Mouse (Mus musculus) heart, embryonic 13.5 days (tissue): ENCODE results near the gene Tmcc3. TPM values are rescaled to one million over a fixed set of nuclear protein-coding genes. Genes with fewer than 3 reads are reported as not detected.

ENCODE experiments used
- ATAC-seq: fragments of 200-750 bp; cut with Nextera tagmentation; 2 replicates; pipeline ENCODE4 v1.8.0; 2017; ENCODE audit warnings: moderate TSS enrichment; ENCODE audit not compliant: insufficient number of reproducible peaks, low FRiP score, low TSS enrichment; ENCODE audit errors: extremely low read depth
- H3K27ac ChIP-seq: fragments of 300-500 bp; sonication (generic); replicated peaks from 2 replicates; pipeline ENCODE4 v1.5.1; 2015; ENCODE audit warnings: moderate library complexity, mild to moderate bottlenecking, inconsistent platforms
- H3K27me3 ChIP-seq: fragments of 300-500 bp; sonication (generic); replicated peaks from 2 replicates; pipeline ENCODE4 v1.6.1; 2015; ENCODE audit warnings: mild to moderate bottlenecking, inconsistent platforms
- H3K36me3 ChIP-seq: fragments of 300-500 bp; sonication (generic); 2 replicates; pipeline ENCODE4 v1.6.1; 2015; ENCODE audit warnings: mild to moderate bottlenecking, inconsistent platforms
- H3K4me1 ChIP-seq: fragments of 300-500 bp; sonication (generic); 2 replicates; pipeline ENCODE4 v1.6.1; 2015; ENCODE audit warnings: inconsistent platforms
- H3K4me2 ChIP-seq: fragments of 300-500 bp; sonication (generic); 2 replicates; pipeline ENCODE4 v1.6.1; 2015; ENCODE audit warnings: inconsistent platforms, mild to moderate bottlenecking, moderate library complexity
- H3K4me3 ChIP-seq: fragments of 300-500 bp; sonication (generic); 2 replicates; pipeline ENCODE4 v1.5.1; 2015; ENCODE audit warnings: moderate library complexity, mild to moderate bottlenecking, inconsistent platforms
- H3K9ac ChIP-seq: fragments of 300-500 bp; sonication (generic); 2 replicates; pipeline ENCODE4 v1.6.1; 2015; ENCODE audit warnings: inconsistent platforms, mild to moderate bottlenecking, moderate library complexity
- H3K9me3 ChIP-seq: fragments of 300-500 bp; sonication (generic); 2 replicates; pipeline ENCODE4 v1.6.1; 2016; ENCODE audit warnings: inconsistent platforms
- WGBS: fragments of 180-500 bp; shearing (Covaris S2); methylation state at CpG from one replicate; pipeline ENCODE4 v1.1.7; 2015; ENCODE audit warnings: mixed read lengths; 5-methylcytosine and 5-hydroxymethylcytosine counted together
- polyA plus RNA-seq: library from polyadenylated mRNA; unstranded; fragments of >200 nt; fragmentation: Nextera tagmentation; extraction: Ambion mirVana; gene quantifications from 2 replicates; pipeline ENCODE4 v1.2.1, GENCODE M21; 2015

The Tmcc3 gene
- polyA plus RNA-seq, 1 experiment from 2014 or later = 6.2 TPM

DNA sequence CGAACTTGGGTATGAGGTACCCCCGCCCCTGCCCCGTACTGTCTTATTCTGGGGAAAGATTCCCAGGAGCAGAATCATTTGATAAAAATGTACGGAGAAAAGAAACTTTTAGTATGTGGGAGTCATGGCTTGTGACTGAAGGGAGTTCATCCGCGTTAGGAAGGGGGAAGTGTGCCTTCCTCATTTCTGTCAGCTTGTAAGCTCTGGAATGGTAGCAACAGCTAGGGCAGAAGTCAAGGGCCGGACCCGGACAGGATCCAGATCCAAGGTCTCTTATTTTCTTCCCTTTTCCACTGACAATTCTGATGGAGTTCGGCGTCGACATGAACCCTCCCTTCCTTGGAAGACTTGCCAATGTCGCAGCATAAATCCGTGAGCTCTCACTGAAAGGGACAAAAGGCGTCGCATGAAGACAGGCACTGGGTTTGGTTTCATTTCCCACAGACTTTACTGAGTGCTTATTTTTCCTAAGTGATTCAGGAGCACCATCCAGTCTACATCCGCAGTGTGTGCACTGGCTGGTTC, 193.6 kb downstream of the Tmcc3 start:
- no peak overlapping the region; the same call in 1 of the 2 replicates for H3K27ac ChIP-seq
- H3K27me3 ChIP-seq = no peaks in the 10 kb centered on the region
- no peak overlapping the region for H3K9ac ChIP-seq
- H3K36me3 ChIP-seq = no peaks in the 10 kb centered on the region
- H3K9me3 ChIP-seq = no peaks in the 10 kb centered on the region
- no peak overlapping the region for H3K4me3 ChIP-seq
- WGBS = 60% methylated on average over 16 of the region's 16 CpGs
- ATAC-seq = no peak
- H3K4me1 ChIP-seq = peaks cover 26% of the 10 kb centered on the region
- H3K4me2 ChIP-seq = peak overlapping the region; percentile 13; the same call in 1 of the 2 replicates

DNA sequence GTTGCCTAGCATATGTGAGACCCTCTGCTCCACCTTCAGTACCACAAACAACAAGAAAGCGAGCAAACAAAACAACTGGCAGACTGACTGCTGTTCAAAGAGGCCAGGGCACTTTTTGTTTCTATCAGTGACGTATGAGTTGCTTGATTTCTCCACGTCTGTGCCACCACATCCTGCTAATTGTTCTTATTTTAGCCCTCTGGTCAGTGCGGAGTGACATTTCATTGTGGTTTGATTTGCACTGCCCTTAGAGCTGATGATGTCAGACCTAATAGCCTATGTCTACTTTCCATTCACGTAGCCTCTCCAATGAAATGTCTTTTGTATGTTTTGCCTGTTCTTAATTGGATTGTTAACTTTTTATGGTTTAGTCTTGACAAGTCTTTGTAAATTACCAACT, 197.1 kb downstream of the Tmcc3 start:
- 47% methylated on average over 5 of the region's 5 CpGs for WGBS
- Histone ChIP-seq H3K9ac (no peak overlapping the region), H3K4me2 (no peak overlapping the region), H3K27ac (no peak overlapping the region), H3K27me3 (peaks cover 3% of the 10 kb centered on the region; the same call in 1 of the 2 replicates), H3K36me3 (no peaks in the 10 kb centered on the region), H3K4me3 (no peak overlapping the region), H3K9me3 (no peaks in the 10 kb centered on the region), H3K4me1 (peaks cover 11% of the 10 kb centered on the region)
- no peak for ATAC-seq

DNA sequence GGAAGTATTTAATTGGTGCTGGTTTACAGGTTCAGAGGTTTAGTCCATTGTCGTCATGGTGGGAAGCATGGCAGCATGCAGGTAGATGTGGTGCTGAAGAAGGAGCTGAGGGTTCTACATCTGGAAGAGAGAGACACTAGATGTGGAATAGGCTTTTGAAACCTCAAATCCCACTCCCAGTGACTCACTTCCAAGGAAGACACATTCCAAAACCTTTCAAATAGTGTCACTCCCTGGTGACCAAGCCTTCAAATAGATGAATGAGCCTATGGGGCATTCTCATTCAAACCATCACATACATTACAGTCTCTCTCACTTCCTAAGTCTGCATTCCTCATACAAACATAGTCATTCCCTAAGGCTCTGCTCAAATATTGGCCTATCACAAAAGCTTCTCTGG, 201.0 kb downstream of the Tmcc3 start:
- peaks cover 29% of the 10 kb centered on the region for H3K4me1 ChIP-seq
- WGBS = 75% methylated on average over 1 of the region's 1 CpGs
- H3K4me3 ChIP-seq = no peak overlapping the region
- H3K27ac ChIP-seq = no peak overlapping the region
- H3K9ac ChIP-seq = no peak overlapping the region
- H3K9me3 ChIP-seq = no peaks in the 10 kb centered on the region
- no peak for ATAC-seq
- no peaks in the 10 kb centered on the region for H3K36me3 ChIP-seq
- H3K27me3 ChIP-seq = peaks cover 3% of the 10 kb centered on the region; the same call in 1 of the 2 replicates
- no peak overlapping the region for H3K4me2 ChIP-seq

DNA sequence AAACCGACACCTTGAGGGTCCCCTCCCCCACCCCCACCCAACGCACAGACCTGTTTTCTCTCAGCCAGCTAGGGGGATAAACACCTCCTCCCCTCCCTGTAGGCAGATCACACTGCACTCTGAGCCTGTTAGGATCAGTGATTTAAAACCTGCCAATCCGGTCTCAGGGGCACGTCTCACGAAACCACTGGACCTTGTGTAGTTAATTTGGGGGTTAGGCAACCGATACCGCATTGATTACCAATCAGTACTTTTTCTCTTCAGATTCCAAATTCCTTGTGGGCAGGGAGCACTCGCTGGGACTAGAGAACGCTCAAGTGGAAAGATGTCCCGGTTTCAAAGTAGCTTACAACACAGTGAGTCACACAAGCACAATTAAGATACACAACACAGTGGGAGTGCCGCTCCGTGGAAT, 202.3 kb downstream of the Tmcc3 start:
- H3K27me3 ChIP-seq = peaks cover 3% of the 10 kb centered on the region; the same call in 1 of the 2 replicates
- no peak for ATAC-seq
- H3K36me3 ChIP-seq = no peaks in the 10 kb centered on the region
- peak overlapping the region; percentile 90 for H3K9ac ChIP-seq
- 2% methylated on average over 12 of the region's 12 CpGs for WGBS
- H3K27ac ChIP-seq = no peak overlapping the region
- H3K4me3 ChIP-seq = peak overlapping the region; percentile 78
- H3K4me2 ChIP-seq = peak overlapping the region; percentile 85
- H3K4me1 ChIP-seq = peaks cover 29% of the 10 kb centered on the region
- no peaks in the 10 kb centered on the region for H3K9me3 ChIP-seq

DNA sequence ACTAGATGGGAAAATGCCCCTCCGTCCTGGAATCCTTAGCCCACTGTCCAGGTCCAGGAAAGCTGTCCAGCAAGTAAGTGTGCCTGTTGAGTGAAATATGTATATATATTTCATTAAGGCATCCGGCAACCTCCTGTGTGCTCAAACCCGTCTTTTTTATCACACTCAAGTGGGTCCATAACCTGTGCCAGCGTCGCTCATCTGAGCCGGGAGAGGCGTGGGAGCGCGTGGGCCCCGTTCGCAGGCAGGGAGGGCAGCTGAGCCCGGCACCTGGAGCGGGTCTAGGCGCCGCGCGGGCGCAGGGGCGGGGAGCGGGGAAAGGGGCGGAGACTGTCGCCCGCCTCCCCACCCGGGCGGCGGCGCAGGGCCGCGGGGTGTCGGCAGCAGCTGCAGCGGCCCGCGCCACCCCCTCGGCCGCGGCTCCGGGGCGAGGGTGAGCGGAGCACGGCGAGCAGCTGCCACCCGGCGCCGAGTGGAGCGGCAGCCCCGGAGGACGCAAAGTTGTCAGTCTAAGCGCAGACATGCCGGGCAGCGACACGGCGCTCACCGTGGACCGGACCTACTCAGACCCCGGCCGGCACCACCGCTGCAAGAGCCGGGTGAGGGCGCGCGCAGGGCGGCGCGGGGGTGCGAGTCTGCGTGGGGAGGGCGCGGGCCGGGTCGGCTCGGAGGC, 202.9 kb downstream of the Tmcc3 start:
- peak overlapping the region; percentile 78 for H3K4me3 ChIP-seq
- H3K9me3 ChIP-seq = no peaks in the 10 kb centered on the region
- peak; percentile 65 for ATAC-seq
- peak overlapping the region; percentile 67 for H3K27ac ChIP-seq
- under 1% methylated on average over 69 of the region's 71 CpGs for WGBS
- peak overlapping the region; percentile 90 for H3K9ac ChIP-seq
- H3K4me1 ChIP-seq = peaks cover 30% of the 10 kb centered on the region
- H3K27me3 ChIP-seq = peaks cover 3% of the 10 kb centered on the region; the same call in 1 of the 2 replicates
- peak overlapping the region; percentile 85 for H3K4me2 ChIP-seq
- no peaks in the 10 kb centered on the region for H3K36me3 ChIP-seq

DNA sequence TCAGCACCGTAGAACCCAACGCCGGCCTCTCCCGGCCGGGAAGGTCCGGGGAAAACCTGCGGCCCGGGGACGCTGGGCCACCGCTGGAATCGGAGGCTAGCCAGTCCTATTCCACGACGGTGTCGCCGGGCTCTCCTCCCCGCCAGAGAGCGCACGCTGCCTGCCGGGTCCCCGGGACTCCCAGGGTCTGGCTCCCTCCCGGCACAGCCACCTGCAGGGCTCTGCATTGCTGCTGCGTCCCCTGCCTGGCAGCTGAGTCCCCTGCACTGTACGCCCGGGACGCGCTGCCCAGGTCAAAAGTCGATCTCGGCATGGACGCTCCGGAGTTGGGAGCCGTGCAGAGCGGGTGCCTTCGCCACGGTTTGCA, 203.4 kb downstream of the Tmcc3 start:
- H3K4me2 ChIP-seq = peak overlapping the region; percentile 85
- H3K27me3 ChIP-seq = peaks cover 3% of the 10 kb centered on the region; the same call in 1 of the 2 replicates
- H3K4me3 ChIP-seq = peak overlapping the region; percentile 78
- peak overlapping the region; percentile 67 for H3K27ac ChIP-seq
- H3K4me1 ChIP-seq = peaks cover 36% of the 10 kb centered on the region
- ATAC-seq = peak; percentile 82
- H3K9ac ChIP-seq = peak overlapping the region; percentile 90
- H3K9me3 ChIP-seq = no peaks in the 10 kb centered on the region
- H3K36me3 ChIP-seq = no peaks in the 10 kb centered on the region
- WGBS = under 1% methylated on average over 31 of the region's 34 CpGs

DNA sequence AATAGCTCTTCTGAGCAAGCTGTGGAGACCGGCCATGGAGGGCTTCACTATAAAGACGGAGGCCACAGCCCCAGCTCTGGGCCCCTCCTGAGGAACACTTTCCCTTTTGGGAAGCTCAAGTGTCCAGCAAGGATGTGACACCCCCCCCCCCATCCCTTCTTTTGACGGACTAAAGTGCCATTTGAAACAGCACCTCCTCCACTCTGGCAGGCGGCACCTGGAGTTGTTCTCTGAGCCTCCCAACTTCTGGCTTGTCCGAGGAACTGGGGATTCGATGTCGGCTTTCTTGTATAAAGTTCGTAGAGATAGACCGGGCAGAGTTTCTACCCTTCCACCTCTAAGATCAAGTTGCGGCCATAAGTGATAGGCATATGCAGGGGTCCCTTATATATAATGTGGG, 203.8 kb downstream of the Tmcc3 start:
- Histone ChIP-seq H3K36me3 (no peaks in the 10 kb centered on the region), H3K9me3 (no peaks in the 10 kb centered on the region), H3K9ac (peak overlapping the region; percentile 90), H3K27me3 (peaks cover 3% of the 10 kb centered on the region; the same call in 1 of the 2 replicates), H3K4me2 (peak overlapping the region; percentile 85), H3K4me3 (peak overlapping the region; percentile 78), H3K4me1 (peaks cover 40% of the 10 kb centered on the region), H3K27ac (peak overlapping the region; percentile 67)
- no peak for ATAC-seq
- 2% methylated on average over 10 of the region's 10 CpGs for WGBS

DNA sequence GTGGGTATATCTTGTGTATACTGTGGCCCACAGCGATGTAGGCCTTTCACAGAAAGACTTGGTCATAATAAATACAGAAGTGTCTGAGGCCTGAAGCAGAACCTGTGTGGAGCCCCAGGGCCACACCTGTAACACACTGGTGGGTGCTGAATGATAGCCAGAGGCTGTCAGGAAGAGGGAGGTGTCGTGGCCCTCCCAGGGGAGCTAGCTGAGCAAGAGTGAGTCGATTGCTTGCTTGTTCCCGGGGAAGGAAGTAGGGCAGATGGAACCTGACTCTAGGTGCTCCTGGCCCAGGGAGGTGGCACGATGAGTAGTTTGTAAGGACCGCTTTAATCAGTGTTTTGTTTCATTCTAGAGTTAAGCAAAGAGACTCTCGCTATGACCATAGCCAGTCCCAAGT, 208.1 kb downstream of the Tmcc3 start:
- H3K4me2 ChIP-seq = peak overlapping the region; percentile 59
- H3K27me3 ChIP-seq = no peaks in the 10 kb centered on the region
- no peak for ATAC-seq
- H3K4me3 ChIP-seq = peak overlapping the region; percentile 19
- peaks cover 64% of the 10 kb centered on the region for H3K4me1 ChIP-seq
- H3K9me3 ChIP-seq = no peaks in the 10 kb centered on the region
- H3K27ac ChIP-seq = no peak overlapping the region
- 43% methylated on average over 7 of the region's 7 CpGs for WGBS
- peak overlapping the region; percentile 55 for H3K9ac ChIP-seq
- H3K36me3 ChIP-seq = no peaks in the 10 kb centered on the region

DNA sequence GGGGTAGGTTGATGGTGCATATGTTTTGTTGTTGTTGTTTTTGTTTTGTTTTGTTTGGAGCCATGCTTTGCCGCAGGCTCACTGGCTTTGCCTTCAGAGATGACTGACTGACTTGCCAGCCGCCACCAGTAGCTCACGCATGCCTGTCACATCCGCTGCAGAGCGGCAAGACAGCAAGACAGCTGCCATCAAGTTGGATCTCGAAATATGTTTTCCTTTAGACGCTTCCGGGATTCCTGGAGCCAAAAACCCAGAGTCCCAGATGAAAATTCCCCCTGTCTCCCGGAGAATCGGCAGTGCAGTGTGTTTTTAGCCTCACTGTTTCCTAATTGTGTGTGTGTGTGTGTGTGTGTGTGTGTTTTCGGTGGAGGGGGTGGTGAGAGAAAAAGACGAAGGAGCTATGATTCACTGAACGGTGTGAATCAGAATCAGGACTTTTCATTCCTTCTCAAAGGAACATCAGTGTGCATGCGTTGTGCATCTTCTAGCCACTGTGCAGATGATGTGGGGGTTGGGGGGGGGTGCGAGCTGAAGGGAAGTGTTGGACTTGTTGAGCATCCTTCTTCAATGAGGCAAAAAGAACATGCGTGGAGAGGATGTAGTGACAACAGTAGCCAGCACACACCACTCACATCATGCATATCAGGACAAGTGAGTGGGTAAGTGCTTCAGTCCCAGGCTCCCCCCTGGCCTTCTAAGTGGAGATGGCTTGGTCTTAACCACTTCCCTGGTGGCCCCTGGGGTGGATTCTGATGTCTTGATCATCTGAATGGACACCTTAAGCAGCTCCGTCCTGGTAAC, 208.8 kb downstream of the Tmcc3 start:
- H3K27me3 ChIP-seq = no peaks in the 10 kb centered on the region
- 34% methylated on average over 17 of the region's 17 CpGs for WGBS
- H3K9ac ChIP-seq = peak overlapping the region; percentile 55
- no peak for ATAC-seq
- H3K4me2 ChIP-seq = peak overlapping the region; percentile 59
- H3K4me1 ChIP-seq = peaks cover 69% of the 10 kb centered on the region
- peak overlapping the region; percentile 19 for H3K4me3 ChIP-seq
- H3K9me3 ChIP-seq = no peaks in the 10 kb centered on the region
- H3K27ac ChIP-seq = peak overlapping the region; percentile 21
- H3K36me3 ChIP-seq = no peaks in the 10 kb centered on the region

DNA sequence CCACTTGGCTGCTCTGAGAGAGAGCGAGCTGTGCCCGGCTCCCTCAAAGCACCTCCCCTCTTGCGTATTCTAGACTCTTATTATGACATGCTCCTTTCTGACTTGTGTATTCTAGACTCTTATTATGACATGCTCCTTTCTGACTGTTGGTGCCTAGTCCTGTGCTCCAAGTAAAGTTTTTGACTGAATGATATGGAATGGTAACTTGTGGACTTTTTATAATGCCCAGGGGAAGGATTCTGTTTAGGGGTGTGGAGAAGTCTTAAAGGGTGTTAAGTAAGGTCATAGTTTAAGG, 209.3 kb downstream of the Tmcc3 start:
- ATAC-seq = no peak
- Histone ChIP-seq H3K4me3 (peak overlapping the region; percentile 19; the same call in 1 of the 2 replicates), H3K9me3 (no peaks in the 10 kb centered on the region), H3K36me3 (no peaks in the 10 kb centered on the region), H3K4me2 (peak overlapping the region; percentile 59), H3K27ac (peak overlapping the region; percentile 21), H3K4me1 (peaks cover 69% of the 10 kb centered on the region), H3K27me3 (no peaks in the 10 kb centered on the region), H3K9ac (no peak overlapping the region)
- WGBS = 23% methylated on average over 3 of the region's 3 CpGs

DNA sequence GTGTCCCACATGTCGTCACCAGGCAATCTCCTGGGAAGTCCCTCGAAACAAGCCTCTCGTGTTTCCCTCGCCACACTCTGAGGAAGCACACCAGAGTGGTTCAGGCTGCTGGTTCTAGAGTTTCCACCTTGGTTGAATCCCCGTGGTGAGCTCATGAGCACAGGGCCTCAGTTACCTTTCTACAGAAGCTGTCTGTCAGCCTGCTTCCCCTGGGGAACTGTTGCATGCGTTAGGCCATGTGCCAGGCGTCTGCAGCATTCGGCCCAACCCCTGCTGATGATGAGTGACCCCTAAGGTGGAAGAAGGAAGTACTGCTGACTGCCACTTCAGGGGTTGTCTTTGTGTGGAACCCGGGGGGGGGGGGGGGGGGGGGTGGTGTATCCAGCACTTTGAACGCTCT, 210.0 kb downstream of the Tmcc3 start:
- 22% methylated on average over 9 of the region's 10 CpGs for WGBS
- Histone ChIP-seq H3K36me3 (no peaks in the 10 kb centered on the region), H3K4me3 (no peak overlapping the region), H3K4me2 (no peak overlapping the region), H3K9me3 (no peaks in the 10 kb centered on the region), H3K4me1 (peaks cover 63% of the 10 kb centered on the region), H3K27me3 (no peaks in the 10 kb centered on the region), H3K9ac (no peak overlapping the region), H3K27ac (peak overlapping the region; percentile 13; the same call in 1 of the 2 replicates)
- ATAC-seq = no peak
